ENCODE assay signal across 12 mouse cellular contexts in the genomic region with DNA sequence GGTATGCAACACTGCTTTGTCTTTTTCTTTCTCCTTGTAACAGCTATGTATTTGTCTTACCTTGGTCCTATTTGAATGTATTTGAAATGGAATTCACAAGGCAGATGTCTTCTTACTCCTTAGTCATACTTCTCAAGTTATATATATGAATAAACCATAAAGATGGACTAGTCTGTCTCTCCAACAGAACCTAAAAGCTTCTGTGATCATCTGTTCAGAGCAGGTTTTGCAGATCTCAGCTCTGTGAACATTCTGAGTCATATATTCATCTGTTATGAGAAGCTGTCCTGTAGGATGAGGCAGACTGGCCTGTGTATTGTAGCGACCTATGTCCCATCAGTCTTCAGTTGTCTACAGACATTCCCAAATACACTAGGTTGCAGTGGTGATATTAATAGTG.
"Had no signal": no experiment of that assay in that cellular context is flagged by ENCODE, and none has a peak within 500 bp of the region (broad histone marks: within the 10 kb centered on the region; RNA-seq: fewer than 3 reads in every experiment).

No protein-coding gene starts in this region.

- DNase-seq: lung, adult 18-20 months; lung, embryonic 14.5 days; lung, postnatal 10 days; lung, postnatal 4 days; midbrain, embryonic 14.5 days; retina, postnatal 1 day; right cerebral cortex, adult 18-20 months; right cerebral cortex, postnatal 25 days; thymus, adult 18-20 months; thymus, postnatal 14 days; thymus, postnatal 36 days had no signal

- ATAC-seq: midbrain, embryonic 16.5 days had no signal
